Mouse (Mus musculus) gastrocnemius, postnatal 14 days (tissue): ENCODE results near the gene Gna14. TPM values are rescaled to one million over a fixed set of nuclear protein-coding genes. Genes with fewer than 3 reads are reported as not detected.

Experiments
- DNase-seq: peaks from one replicate; pipeline ENCODE4 v3.0.0; 2021; ENCODE audit warnings: mixed read lengths
- intact Hi-C: fragments of 180-260 bp; cut with DNase I; formaldehyde crosslinking; loops from one replicate; pipeline ENCODE4 v1.15.1; 2025; ENCODE audit warnings: low total_unique reads
- total RNA-seq, 2 experiments: library from RNA; stranded (reverse); gene quantifications; 2 replicates each; pipeline ENCODE4 v1.2.3; 2021

The Gna14 gene
- total RNA-seq, 2 experiments from 2014 or later = 0.55 to 1.0 TPM

- no peak for DNase-seq
- intact Hi-C loops = no loop called here
These were observed 59.4 kb downstream of the Gna14 start for GRCm38 (mm10) chr19:16494816-16495516.

DNA sequence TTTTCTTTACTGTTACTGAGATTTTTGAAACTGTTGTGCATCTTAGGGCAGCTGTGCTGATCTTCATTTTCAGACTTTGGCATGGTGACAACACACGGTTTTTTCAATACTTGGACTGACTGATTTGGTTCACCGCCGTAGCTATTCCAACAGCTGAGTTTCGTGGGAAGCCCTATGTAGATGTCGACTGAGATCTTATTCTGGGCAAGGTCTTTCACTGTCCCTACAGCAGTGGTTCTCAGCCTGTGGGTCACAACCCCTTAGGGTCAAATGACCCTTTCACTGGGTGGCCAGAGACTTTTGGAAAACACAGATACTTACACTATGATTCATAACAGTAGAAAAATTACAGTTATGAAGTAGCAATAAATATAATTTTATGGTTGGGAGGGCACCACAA, 60.5 kb downstream of the Gna14 start:
- intact Hi-C loops = no loop called here
- no peak for DNase-seq

GRCm38 (mm10) chr19:16502054-16502453, 66.5 kb downstream of the Gna14 start:
- DNase-seq = no peak
- intact Hi-C loops = no loop called here

GRCm38 (mm10) chr19:16506711-16507364, 71.3 kb downstream of the Gna14 start:
- intact Hi-C loops = no loop called here
- no peak for DNase-seq

- intact Hi-C loops = no loop called here
- peak; percentile 20 for DNase-seq
These were observed 75.0 kb downstream of the Gna14 start for GRCm38 (mm10) chr19:16510343-16511080.

- intact Hi-C loops = no loop called here
- DNase-seq = no peak
These were observed 75.5 kb downstream of the Gna14 start for GRCm38 (mm10) chr19:16511081-16511420.

GRCm38 (mm10) chr19:16514201-16514600, 78.6 kb downstream of the Gna14 start:
- DNase-seq = no peak
- intact Hi-C loops = no loop called here

DNA sequence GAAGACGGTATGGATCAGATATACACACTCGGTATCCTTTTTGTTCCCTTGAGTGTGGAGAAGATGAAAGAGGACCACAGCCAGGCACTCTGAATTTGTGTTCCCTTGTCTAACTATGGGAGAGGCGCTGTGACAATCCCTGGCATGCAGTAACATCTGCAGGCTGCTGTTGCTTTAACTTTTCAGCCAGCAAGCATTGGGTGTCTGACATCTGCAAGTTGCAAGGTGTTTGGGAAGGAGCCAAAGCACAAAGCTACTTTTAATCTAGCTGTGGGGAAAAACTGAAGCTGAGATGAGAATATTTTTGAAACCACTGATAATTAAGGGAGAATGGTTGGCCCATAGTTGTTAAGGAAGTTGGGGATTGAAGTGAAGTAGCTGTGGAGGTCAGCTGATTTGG, 83.0 kb downstream of the Gna14 start:
- intact Hi-C loops = no loop called here
- DNase-seq = no peak

- no peak for DNase-seq
- intact Hi-C loops = no loop called here
These were observed 85.0 kb downstream of the Gna14 start for GRCm38 (mm10) chr19:16520608-16521007.

- intact Hi-C loops = no loop called here
- no peak for DNase-seq
These were observed 90.8 kb downstream of the Gna14 start for GRCm38 (mm10) chr19:16526302-16526880.

DNA sequence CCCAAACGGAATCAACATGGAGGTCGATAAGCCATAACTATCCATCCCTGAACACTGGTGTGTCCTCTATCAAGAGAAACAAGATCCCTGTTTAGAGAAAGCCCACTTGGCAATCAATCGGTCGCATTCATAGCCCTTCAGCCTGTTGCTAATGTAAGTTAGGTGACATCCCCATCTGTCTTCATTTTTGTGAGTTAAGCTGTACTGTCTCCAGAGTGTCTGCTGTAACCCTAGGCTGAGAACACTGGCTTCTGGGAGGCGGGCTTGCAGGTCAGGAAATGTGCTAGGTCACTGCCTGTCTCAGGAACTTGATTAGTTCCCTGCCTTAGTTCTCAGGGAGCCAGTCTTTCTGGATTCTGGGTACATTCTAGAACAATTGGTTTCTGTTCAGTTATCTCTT, 91.5 kb downstream of the Gna14 start:
- DNase-seq = no peak
- intact Hi-C loops = no loop called here

DNA sequence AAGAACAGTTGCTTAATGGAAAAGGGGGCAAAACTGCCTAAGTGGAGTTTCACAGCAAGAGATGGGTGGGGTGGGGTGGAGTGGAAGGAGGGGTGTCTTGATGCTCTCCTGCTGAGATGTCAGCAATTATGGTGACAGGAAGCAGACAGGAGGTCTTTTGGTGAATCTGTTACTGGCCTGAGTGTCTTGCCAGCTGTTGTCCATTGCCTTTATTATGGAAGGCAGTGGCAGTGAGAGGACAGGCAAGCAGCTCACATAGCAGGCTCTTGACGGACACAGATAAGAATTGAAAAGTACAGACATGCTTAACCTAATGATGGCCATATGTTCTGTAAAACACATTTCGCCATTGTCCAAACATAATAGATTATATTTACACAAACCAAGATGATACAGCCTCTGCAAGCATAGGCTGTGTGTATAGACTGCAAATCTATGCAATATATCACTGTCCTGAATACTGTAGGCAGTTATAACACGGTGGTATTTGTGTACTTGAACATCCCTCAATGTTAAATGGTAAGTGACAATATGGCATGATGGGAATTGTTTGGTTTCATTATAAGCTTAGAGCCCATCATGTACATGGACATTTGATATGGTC, 92.8 kb downstream of the Gna14 start:
- intact Hi-C loops = no loop called here

GRCm38 (mm10) chr19:16529293-16529920, 93.8 kb downstream of the Gna14 start:
- DNase-seq = peak; percentile 17
- intact Hi-C loops = no loop called here

More for the DNA sequence above, 92.8 kb downstream of the Gna14 start:
- no peak for DNase-seq

DNA sequence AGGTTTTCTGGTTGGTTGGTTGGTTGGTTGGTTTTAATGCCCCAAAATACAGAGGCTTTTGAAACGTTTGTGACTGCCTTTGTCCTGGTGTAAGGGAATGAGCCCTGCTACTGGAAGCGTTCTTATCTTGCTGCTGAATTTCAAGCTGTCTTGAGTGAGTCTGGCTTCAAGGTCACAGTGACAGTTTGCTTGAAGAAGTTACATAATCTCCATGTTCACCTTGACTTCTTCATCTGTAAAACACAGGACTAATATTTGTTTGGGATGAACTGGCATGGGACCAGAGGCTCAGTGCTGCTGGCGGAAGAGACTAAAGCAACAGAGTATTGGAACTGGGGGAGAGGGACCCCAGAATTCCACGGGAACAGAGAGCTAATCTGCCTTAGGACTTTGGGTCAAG, 94.4 kb downstream of the Gna14 start:
- intact Hi-C loops = no loop called here
- DNase-seq = no peak

DNA sequence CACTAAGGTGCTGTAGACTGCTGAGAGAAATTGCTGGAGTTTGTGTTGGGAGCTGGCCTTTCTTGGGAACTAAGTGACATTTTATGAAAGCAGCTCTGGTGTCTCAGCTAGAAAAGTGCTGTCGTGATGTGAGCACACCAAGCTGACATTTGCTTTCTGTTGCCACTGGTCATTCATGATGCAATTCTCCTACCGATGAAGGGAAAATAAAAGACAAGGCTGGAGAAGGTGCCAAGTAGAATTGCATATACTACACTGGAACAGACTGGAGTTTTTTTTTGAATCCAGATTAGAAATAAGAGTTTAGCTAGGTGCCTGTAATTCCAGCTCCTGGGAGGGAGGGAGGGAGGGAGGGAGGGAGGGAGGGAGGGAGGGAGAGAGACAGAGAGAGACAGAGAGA, 98.7 kb downstream of the Gna14 start:
- no peak for DNase-seq

DNA sequence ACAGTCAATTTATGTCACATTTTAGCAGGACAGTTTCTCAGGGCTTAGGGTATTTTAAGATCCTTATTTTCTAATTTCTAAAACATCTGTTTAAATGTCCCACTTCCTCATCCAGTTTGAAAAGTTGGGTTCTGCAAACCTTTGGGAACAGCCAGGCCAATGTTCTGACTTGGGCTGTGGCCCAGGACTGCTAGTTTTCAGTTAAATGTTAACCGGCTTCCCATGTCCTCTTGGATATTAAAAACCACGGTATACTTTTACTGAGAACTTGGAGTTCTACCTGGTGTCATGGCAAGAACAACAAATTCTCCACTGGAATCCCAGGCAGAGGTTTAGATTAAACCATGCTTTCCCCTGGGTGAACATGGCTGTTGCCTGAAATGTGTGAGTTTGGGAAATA, 102.9 kb downstream of the Gna14 start:
- DNase-seq = no peak
- intact Hi-C loops = no loop called here

More for the DNA sequence above, 98.7 kb downstream of the Gna14 start:
- intact Hi-C loops = no loop called here

DNA sequence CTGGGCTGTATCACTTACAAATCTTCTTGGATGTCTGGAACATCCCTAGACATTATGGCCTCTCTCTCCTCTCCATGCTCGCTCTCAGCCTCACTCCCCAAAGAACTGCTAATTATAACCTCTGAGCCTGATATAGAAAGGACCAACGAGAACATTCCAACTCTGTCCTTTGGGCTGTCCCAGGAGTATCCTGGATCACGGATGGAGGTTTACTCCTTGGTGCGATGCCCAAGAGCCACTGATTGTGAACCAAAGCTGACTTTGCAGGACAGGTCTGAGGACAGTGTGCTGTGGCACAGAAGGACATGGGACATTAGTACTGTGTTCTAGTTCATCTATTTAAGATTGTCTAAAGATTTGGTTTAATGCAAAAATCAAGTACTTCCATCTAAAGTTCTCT, 108.1 kb downstream of the Gna14 start:
- intact Hi-C loops = no loop called here
- no peak for DNase-seq

DNA sequence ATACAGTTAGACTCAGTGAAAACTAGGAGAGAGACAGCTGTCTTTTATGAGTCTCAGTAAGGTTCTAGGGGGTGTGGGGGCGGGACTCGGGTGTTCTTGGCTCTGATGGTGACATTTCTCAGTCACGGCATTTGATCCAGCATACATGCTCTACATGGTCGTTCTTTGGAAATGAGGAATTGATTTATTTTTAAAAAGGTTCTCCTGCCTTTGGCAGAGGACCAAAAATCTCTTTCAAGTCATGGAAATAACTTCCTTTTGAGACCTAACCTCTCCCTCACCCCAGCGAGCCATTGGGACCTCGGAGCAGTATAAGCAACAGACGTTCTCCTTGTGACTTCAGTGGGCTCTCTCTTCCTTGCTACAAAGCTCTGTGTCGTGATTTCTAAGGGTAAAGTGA, 121.4 kb downstream of the Gna14 start:
- intact Hi-C loops = no loop called here
- DNase-seq = no peak

- no peak for DNase-seq
- intact Hi-C loops = no loop called here
These were observed 122.4 kb downstream of the Gna14 start for GRCm38 (mm10) chr19:16557971-16558370.

DNA sequence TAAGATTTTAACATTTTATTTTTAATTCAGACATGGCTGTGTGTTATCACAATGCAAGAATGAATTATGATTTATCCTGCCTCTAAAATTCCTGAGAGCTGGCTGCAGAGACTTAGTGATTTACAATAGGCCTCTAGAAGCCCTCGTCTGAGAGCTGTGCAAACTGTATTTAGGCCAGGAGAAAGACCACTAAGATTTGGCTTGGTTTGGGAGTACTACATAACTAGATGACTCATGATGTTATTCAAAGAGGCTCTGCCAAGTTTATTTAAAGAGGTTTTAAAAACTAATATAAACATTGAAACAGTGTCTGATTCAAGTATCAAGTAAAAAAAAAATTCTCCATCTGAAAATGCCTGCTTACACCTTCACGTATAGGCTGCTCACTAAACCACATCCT, 123.0 kb downstream of the Gna14 start:
- intact Hi-C loops = no loop called here
- no peak for DNase-seq
